Mouse (Mus musculus): ENCODE results near the gene Fkbp1a. TPM values are rescaled to one million over a fixed set of nuclear protein-coding genes. Genes with fewer than 3 reads are reported as not detected.

Fkbp1a gene
- total and polyA plus RNA-seq, 3 experiments: 48.3 to 388 (median 76.5) TPM

GRCm38 (mm10) chr2:151504226-151504625, 38.1 kb upstream of the Fkbp1a start:
- dilution Hi-C loops (cut with MboI; ENCODE audit: extremely low pct_ligation_motif_present, extremely low pct_unique_long_range_greater_than_20kb, low sequenced_read_pairs) (no loop called here), in situ Hi-C loops (cut with MboI; ENCODE audit: low pct_ligation_motif_present, low pct_unique_long_range_greater_than_20kb, low sequenced_read_pairs) (no loop called here)
- DNase-seq (ENCODE audit: extremely low read depth): no peak
- H3K36me3 ChIP-seq (replicated peaks in 1 of 2; ENCODE audit: control insufficient read depth in 1 of 2, insufficient read depth in 1 of 2, low read length in 1 of 2): peaks cover 72 to 89% of the 10 kb centered on the region in 2 experiments
- no peak for TF ChIP-seq HCFC1 (IDR thresholded peaks at IDR 0.05; ENCODE audit: low read depth, low read length)
- TF ChIP-seq ZMIZ1 (IDR thresholded peaks at IDR 0.05; ENCODE audit: low read depth, low read length): no peak
- TF ChIP-seq MEF2A (IDR thresholded peaks at IDR 0.05; ENCODE audit: borderline replicate concordance, low read depth, low read length): no peak
- no peak for TF ChIP-seq IRF4 (IDR thresholded peaks at IDR 0.05; ENCODE audit: low read depth, low read length)
- peak in 1 of 2 experiments; percentile 32; a peak in 2 of 4 replicates for TF ChIP-seq CTCF (conservative IDR thresholded peaks at IDR 0.05 in 1 of 2, IDR thresholded peaks at IDR 0.05 in 1 of 2; ENCODE audit: low read depth in 2 of 2, low read length in 2 of 2)
- no peak overlapping the region for H3K4me3 ChIP-seq (replicated peaks in 1 of 3; ENCODE audit: low read depth in 2 of 3, low read length in 2 of 3, poor library complexity in 1 of 3)
- peaks cover under 1% of the 10 kb centered on the region; the same call in 1 of the 2 replicates for H3K79me2 ChIP-seq (replicated peaks; ENCODE audit: control insufficient read depth, extremely low read depth, insufficient read depth, poor library complexity, severe bottlenecking)
- H3K27ac ChIP-seq (ENCODE audit: insufficient read depth, low read depth): no peak overlapping the region
- no peaks in the 10 kb centered on the region for H3K9me3 ChIP-seq (replicated peaks; ENCODE audit: low read length)
- H3K9ac ChIP-seq (ENCODE audit: insufficient read depth, low read depth): no peak overlapping the region
- no peaks in the 10 kb centered on the region for H3K27me3 ChIP-seq (replicated peaks)
- no peaks in the 10 kb centered on the region for H3K4me1 ChIP-seq (ENCODE audit: control insufficient read depth in 1 of 2, insufficient read depth in 2 of 2)
- H3K4me2 ChIP-seq (ENCODE audit: insufficient read depth, low read depth, poor library complexity, severe bottlenecking): no peak overlapping the region

- H3K79me2 ChIP-seq (replicated peaks; ENCODE audit: control insufficient read depth, extremely low read depth, insufficient read depth, poor library complexity, severe bottlenecking): no peaks in the 10 kb centered on the region
- peaks cover 32 to 35% of the 10 kb centered on the region in 2 experiments for H3K4me1 ChIP-seq (ENCODE audit: control insufficient read depth in 1 of 2, insufficient read depth in 2 of 2)
- DNase-seq (ENCODE audit: extremely low read depth): peak; percentile 21
- H3K4me3 ChIP-seq (replicated peaks in 1 of 3; ENCODE audit: low read depth in 2 of 3, low read length in 2 of 3, poor library complexity in 1 of 3): no peak overlapping the region
- dilution Hi-C loops (cut with MboI; ENCODE audit: extremely low pct_ligation_motif_present, extremely low pct_unique_long_range_greater_than_20kb, low sequenced_read_pairs): no loop called here
- no peaks in the 10 kb centered on the region for H3K9me3 ChIP-seq (replicated peaks; ENCODE audit: low read length)
- H3K4me2 ChIP-seq (ENCODE audit: insufficient read depth, low read depth, poor library complexity, severe bottlenecking): peak overlapping the region; percentile 19
- H3K9ac ChIP-seq (ENCODE audit: insufficient read depth, low read depth): no peak overlapping the region
- in situ Hi-C loops (cut with MboI; ENCODE audit: low pct_ligation_motif_present, low pct_unique_long_range_greater_than_20kb, low sequenced_read_pairs): no loop called here
- H3K27ac ChIP-seq (ENCODE audit: insufficient read depth, low read depth): peak overlapping the region; percentile 90
- no peaks in the 10 kb centered on the region for H3K27me3 ChIP-seq (replicated peaks)
- H3K36me3 ChIP-seq (replicated peaks in 1 of 2; ENCODE audit: control insufficient read depth in 1 of 2, insufficient read depth in 1 of 2, low read length in 1 of 2): peaks cover 53 to 90% of the 10 kb centered on the region in 2 experiments
- TF ChIP-seq RCOR1 (conservative IDR thresholded peaks at IDR 0.05; ENCODE audit: low read depth, low read length) (no peak), NRF1 (IDR thresholded peaks at IDR 0.05; ENCODE audit: low read depth, low read length) (no peak), MEF2A (IDR thresholded peaks at IDR 0.05; ENCODE audit: borderline replicate concordance, low read depth, low read length) (peak; percentile 60), CHD1 (IDR thresholded peaks at IDR 0.05; ENCODE audit: low read depth, low read length) (peak; percentile 81; the same call in 1 of the 2 replicates), USF2 (conservative IDR thresholded peaks at IDR 0.05; ENCODE audit: low read depth, low read length) (no peak), POLR2A (IDR thresholded peaks at IDR 0.05; ENCODE audit: low read depth, low read length) (no peak), ELF1 (IDR thresholded peaks at IDR 0.05; ENCODE audit: low read depth, low read length) (0 out of 2 replicates have a peak, but pooled peaks have one; percentile 21), JUN (IDR thresholded peaks at IDR 0.05; ENCODE audit: insufficient read depth, low read depth, low read length) (no peak), NELFE (IDR thresholded peaks at IDR 0.05; ENCODE audit: low read depth, low read length) (no peak), E2F4 (IDR thresholded peaks at IDR 0.05; ENCODE audit: insufficient replicate concordance, low read depth, low read length) (no peak), TCF12 (IDR thresholded peaks at IDR 0.05; ENCODE audit: low read depth, low read length) (peak; percentile 11; the same call in 1 of the 2 replicates), UBTF (IDR thresholded peaks at IDR 0.05; ENCODE audit: low read depth, low read length) (no peak), EP300 (IDR thresholded peaks at IDR 0.05; ENCODE audit: low read length) (peak; percentile 12; the same call in 1 of the 2 replicates), ZC3H11A (IDR thresholded peaks at IDR 0.05; ENCODE audit: low read depth, low read length) (no peak), CTCF (conservative IDR thresholded peaks at IDR 0.05 in 1 of 2, IDR thresholded peaks at IDR 0.05 in 1 of 2; ENCODE audit: low read depth in 2 of 2, low read length in 2 of 2) (no peak), HCFC1 (IDR thresholded peaks at IDR 0.05; ENCODE audit: low read depth, low read length) (no peak), MXI1 (IDR thresholded peaks at IDR 0.05; ENCODE audit: low read depth, low read length) (no peak), PAX5 (IDR thresholded peaks at IDR 0.05; ENCODE audit: low read length) (no peak), MAFK (IDR thresholded peaks at IDR 0.05; ENCODE audit: insufficient replicate concordance, low read length) (no peak), ETS1 (conservative IDR thresholded peaks at IDR 0.05; ENCODE audit: low read depth, low read length) (peak; percentile 43), ZNF384 (IDR thresholded peaks at IDR 0.05; ENCODE audit: low read depth, low read length) (no peak), BHLHE40 (IDR thresholded peaks at IDR 0.05; ENCODE audit: low read depth, low read length) (no peak), JUND (conservative IDR thresholded peaks at IDR 0.05; ENCODE audit: low read depth, low read length) (no peak), IRF4 (IDR thresholded peaks at IDR 0.05; ENCODE audit: low read depth, low read length) (peak; percentile 31; the same call in 1 of the 2 replicates), MAX (IDR thresholded peaks at IDR 0.05; ENCODE audit: low read length) (no peak), POLR2AphosphoS2 (IDR thresholded peaks at IDR 0.05; ENCODE audit: low read depth, low read length) (no peak), TBP (conservative IDR thresholded peaks at IDR 0.05; ENCODE audit: low read depth, low read length) (no peak), USF1 (IDR thresholded peaks at IDR 0.05; ENCODE audit: low read depth, low read length) (no peak), GABPA (IDR thresholded peaks at IDR 0.05; ENCODE audit: insufficient replicate concordance, low read depth, low read length) (no peak), SMC3 (IDR thresholded peaks at IDR 0.05; ENCODE audit: low read depth, low read length) (no peak), ZKSCAN1 (IDR thresholded peaks at IDR 0.05; ENCODE audit: borderline replicate concordance, low read depth, low read length) (no peak)
Observed at GRCm38 (mm10) chr2:151512199-151512598, 30.1 kb upstream of the Fkbp1a start.

Data from CH12.LX (cell line).